Mouse (Mus musculus) erythroblast, embryonic 14.5 days (primary cell): Measurements from ENCODE around the gene Tmem95.
"Not testable (repeated sequence)": the region's sequence is repeated elsewhere in the genome, so short reads cannot be mapped to it uniquely, and the experiment has no call there.

Experiments used
- GATA1 ChIP-seq: IDR thresholded peaks from 2 replicates; pipeline ENCODE4 v1.6.1; 2012; ENCODE audit warnings: low read length, inconsistent platforms, mixed read lengths
- TAL1 ChIP-seq: IDR thresholded peaks from 3 replicates; pipeline ENCODE4 v1.6.1; 2012; ENCODE audit warnings: low read length, inconsistent platforms, mixed read lengths

DNA sequence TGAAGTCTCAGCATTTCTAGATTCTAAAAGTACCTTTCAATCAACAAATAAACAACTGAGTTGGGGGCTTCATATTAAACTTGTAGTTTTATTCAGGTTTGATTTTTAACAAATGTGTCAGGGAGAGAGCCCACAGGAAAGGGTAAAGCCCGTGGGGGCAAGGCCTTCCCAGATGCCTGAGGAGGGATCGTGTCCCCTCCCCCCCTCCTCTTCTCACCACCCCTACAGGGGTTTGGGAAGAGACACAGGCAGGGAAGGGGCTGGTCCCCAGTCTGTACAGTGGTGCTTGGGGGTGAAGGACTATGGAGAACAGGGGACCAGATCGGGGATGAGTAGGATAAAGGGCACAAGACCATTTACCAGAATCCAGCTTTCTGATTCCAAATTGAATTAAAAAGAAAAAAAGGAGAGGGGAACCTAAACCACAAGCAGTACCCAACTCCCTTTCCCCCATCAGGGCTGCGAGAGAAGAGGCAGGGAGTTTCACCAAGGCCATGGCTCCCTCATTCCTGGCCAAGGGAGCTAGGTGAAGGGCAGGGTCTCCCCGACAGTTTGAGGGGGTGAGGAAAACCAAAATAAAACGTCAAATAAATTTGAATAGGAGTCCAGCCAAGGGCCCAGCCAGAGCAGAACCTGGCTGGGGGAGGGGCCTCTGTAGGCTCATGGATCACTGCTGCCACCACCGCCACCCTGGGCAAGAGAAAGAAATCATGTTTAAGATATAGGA, 39.0 kb upstream of the Tmem95 start:
- not testable (repeated sequence) for TF ChIP-seq GATA1, TAL1
